Mouse (Mus musculus): ENCODE data around the gene Grik4.

GRCm38 (mm10) chr9:42887930-42888329, 56.4 kb downstream of the Grik4 start:
- TF ChIP-seq CTCF (conservative IDR thresholded peaks at IDR 0.05; ENCODE audit: low read length) (no peak), POU5F1 (IDR thresholded peaks at IDR 0.05; ENCODE audit: borderline replicate concordance, low read length) (no peak)

Data from E14TG2a.4 (cell line).